Mouse (Mus musculus) CH12.LX (cell line): ENCODE measurements at regions not wholly inside any gene's neighbourhood (a gene's known extent, or its start where the extent isn't known, plus 50 kb on each side); places are given as distances from the start of the nearest gene placed in this dataset.

ENCODE experiments used
- DNase-seq: peaks from one replicate; pipeline ENCODE4 v3.0.0-alpha.2; 2013; ENCODE audit errors: extremely low read depth
- H3K27ac ChIP-seq: 2 replicates; pipeline ENCODE4 v1.5.1; 2012; ENCODE audit warnings: low read depth, mild to moderate bottlenecking, control low read depth, moderate library complexity; ENCODE audit not compliant: insufficient read depth
- H3K27me3 ChIP-seq: replicated peaks from 2 replicates; pipeline ENCODE3; 2012; ENCODE audit warnings: inconsistent platforms
- H3K36me3 ChIP-seq, 2 experiments: replicated peaks in 1 of 2; 2 replicates each; pipeline versions ENCODE3 to v1.6.1; 2012; ENCODE audit warnings: inconsistent platforms in 1 of 2, low read length in 1 of 2, mild to moderate bottlenecking in 1 of 2, mixed read lengths in 1 of 2, moderate library complexity in 1 of 2; ENCODE audit not compliant: control insufficient read depth in 1 of 2, insufficient read depth in 1 of 2
- H3K4me1 ChIP-seq, 2 experiments: 2 replicates each; pipeline ENCODE4 v1.6.1; 2012; ENCODE audit warnings: inconsistent platforms in 1 of 2, moderate library complexity in 1 of 2; ENCODE audit not compliant: insufficient read depth in 2 of 2, control insufficient read depth in 1 of 2
- H3K4me2 ChIP-seq: 2 replicates; pipeline ENCODE4 v1.6.1; 2012; ENCODE audit warnings: low read depth, mild to moderate bottlenecking, control low read depth; ENCODE audit not compliant: poor library complexity, insufficient read depth, severe bottlenecking
- H3K4me3 ChIP-seq, 3 experiments: fragments of 150-350 bp in 1 of 3; sonication (generic) in 1 of 3; replicated peaks in 1 of 3; 2 replicates each; pipeline versions ENCODE3 to v1.5.1; 2011 to 2012; ENCODE audit warnings: low read depth in 2 of 3, low read length in 2 of 3, mild to moderate bottlenecking in 2 of 3, moderate library complexity in 2 of 3, control low read depth in 1 of 3, improper control_type of control experiment in 1 of 3, inconsistent platforms in 1 of 3, mixed read lengths in 1 of 3; ENCODE audit not compliant: poor library complexity in 1 of 3
- H3K79me2 ChIP-seq: replicated peaks from 2 replicates; pipeline ENCODE4 v1.6.1; 2012; ENCODE audit warnings: mild to moderate bottlenecking, moderate library complexity; ENCODE audit not compliant: control insufficient read depth, poor library complexity, insufficient read depth, severe bottlenecking; ENCODE audit errors: extremely low read depth
- H3K9ac ChIP-seq: 2 replicates; pipeline ENCODE4 v1.6.1; 2012; ENCODE audit warnings: low read depth, mild to moderate bottlenecking, control low read depth, moderate library complexity; ENCODE audit not compliant: insufficient read depth
- H3K9me3 ChIP-seq: replicated peaks from 2 replicates; pipeline ENCODE3; 2012; ENCODE audit warnings: low read length, inconsistent platforms, mixed read lengths
- BHLHE40 ChIP-seq: IDR thresholded peaks from 2 replicates; pipeline ENCODE4 v1.6.1; 2011; ENCODE audit warnings: mild to moderate bottlenecking, low read depth, low read length, improper control_type of control experiment
- CHD1 ChIP-seq: IDR thresholded peaks from 2 replicates; pipeline ENCODE4 v1.6.1; 2012; ENCODE audit warnings: low read depth, low read length, improper control_type of control experiment, inconsistent platforms
- CHD2 ChIP-seq: IDR thresholded peaks from 2 replicates; pipeline ENCODE4 v1.6.1; 2011; ENCODE audit warnings: low read length, improper control_type of control experiment
- CTCF ChIP-seq, 2 experiments: IDR thresholded peaks in 1 of 2; conservative IDR thresholded peaks in 1 of 2; 2 replicates each; pipeline ENCODE4 v1.5.1; 2011 to 2012; ENCODE audit warnings: low read depth in 2 of 2, low read length in 2 of 2, improper control_type of control experiment in 1 of 2, inconsistent platforms in 1 of 2, mild to moderate bottlenecking in 1 of 2, moderate library complexity in 1 of 2
- E2F4 ChIP-seq: IDR thresholded peaks from 2 replicates; pipeline ENCODE4 v1.6.1; 2011; ENCODE audit warnings: low read depth, low read length, improper control_type of control experiment; ENCODE audit not compliant: insufficient replicate concordance
- ETS1 ChIP-seq: conservative IDR thresholded peaks from 2 replicates; pipeline ENCODE4 v1.6.1; 2012; ENCODE audit warnings: low read depth, mild to moderate bottlenecking, inconsistent platforms, low read length, improper control_type of control experiment, moderate library complexity
- GABPA ChIP-seq: IDR thresholded peaks from 2 replicates; pipeline ENCODE4 v1.6.1; 2012; ENCODE audit warnings: low read depth, low read length, improper control_type of control experiment, inconsistent platforms; ENCODE audit not compliant: insufficient replicate concordance
- JUND ChIP-seq: conservative IDR thresholded peaks from 2 replicates; pipeline ENCODE4 v1.6.1; 2011; ENCODE audit warnings: low read depth, low read length, improper control_type of control experiment
- MAFK ChIP-seq: IDR thresholded peaks from 2 replicates; pipeline ENCODE4 v1.6.1; 2011; ENCODE audit warnings: low read length, improper control_type of control experiment; ENCODE audit not compliant: insufficient replicate concordance
- MAX ChIP-seq: IDR thresholded peaks from 2 replicates; pipeline ENCODE4 v1.6.1; 2011; ENCODE audit warnings: low read length, improper control_type of control experiment
- MAZ ChIP-seq: IDR thresholded peaks from 2 replicates; pipeline ENCODE4 v1.6.1; 2012; ENCODE audit warnings: low read depth, mild to moderate bottlenecking, inconsistent platforms, low read length, improper control_type of control experiment, moderate library complexity
- MEF2A ChIP-seq: IDR thresholded peaks from 2 replicates; pipeline ENCODE4 v1.6.1; 2014; ENCODE audit warnings: low read depth, mild to moderate bottlenecking, inconsistent platforms, low read length, improper control_type of control experiment, borderline replicate concordance
- MXI1 ChIP-seq: IDR thresholded peaks from 2 replicates; pipeline ENCODE4 v1.6.1; 2011; ENCODE audit warnings: mild to moderate bottlenecking, low read depth, low read length, improper control_type of control experiment
- MYC ChIP-seq: IDR thresholded peaks from 2 replicates; pipeline ENCODE4 v1.6.1; 2011; ENCODE audit warnings: low read depth, mild to moderate bottlenecking, improper control_type of control experiment, low read length
- NRF1 ChIP-seq: IDR thresholded peaks from 2 replicates; pipeline ENCODE4 v1.6.1; 2014; ENCODE audit warnings: low read depth, mild to moderate bottlenecking, inconsistent platforms, low read length, improper control_type of control experiment, moderate library complexity
- POLR2A ChIP-seq: IDR thresholded peaks from 2 replicates; pipeline ENCODE4 v1.6.1; 2011; ENCODE audit warnings: low read depth, mild to moderate bottlenecking, improper control_type of control experiment, low read length
- RCOR1 ChIP-seq: conservative IDR thresholded peaks from 2 replicates; pipeline ENCODE4 v1.6.1; 2012; ENCODE audit warnings: low read depth, mild to moderate bottlenecking, inconsistent platforms, low read length, improper control_type of control experiment
- TBP ChIP-seq: conservative IDR thresholded peaks from 2 replicates; pipeline ENCODE4 v1.6.1; 2011; ENCODE audit warnings: low read depth, low read length, improper control_type of control experiment
- TCF12 ChIP-seq: IDR thresholded peaks from 2 replicates; pipeline ENCODE4 v1.6.1; 2014; ENCODE audit warnings: low read depth, mild to moderate bottlenecking, inconsistent platforms, low read length, improper control_type of control experiment
- UBTF ChIP-seq: IDR thresholded peaks from 2 replicates; pipeline ENCODE4 v1.6.1; 2012; ENCODE audit warnings: low read depth, mild to moderate bottlenecking, inconsistent platforms, low read length, improper control_type of control experiment, moderate library complexity
- ZC3H11A ChIP-seq: IDR thresholded peaks from 2 replicates; pipeline ENCODE4 v1.6.1; 2012; ENCODE audit warnings: low read depth, mild to moderate bottlenecking, inconsistent platforms, low read length, improper control_type of control experiment
- ZKSCAN1 ChIP-seq: IDR thresholded peaks from 2 replicates; pipeline ENCODE4 v1.6.1; 2012; ENCODE audit warnings: low read depth, inconsistent platforms, low read length, improper control_type of control experiment, borderline replicate concordance
- ZNF384 ChIP-seq: IDR thresholded peaks from 2 replicates; pipeline ENCODE4 v1.6.1; 2012; ENCODE audit warnings: low read depth, low read length, improper control_type of control experiment, inconsistent platforms
- dilution Hi-C: fragments of 300-500 bp; cut with MboI; formaldehyde crosslinking; loops from 2 replicates; pipeline ENCODE4 v1.14.3; 2020; ENCODE audit warnings: low sequenced_read_pairs; ENCODE audit not compliant: extremely low pct_unique_long_range_greater_than_20kb, extremely low pct_ligation_motif_present
- in situ Hi-C: fragments of 300-500 bp; cut with MboI; formaldehyde crosslinking; loops from 3 replicates; pipeline ENCODE4 v1.14.3; 2019; ENCODE audit warnings: low sequenced_read_pairs, low pct_ligation_motif_present, low pct_unique_long_range_greater_than_20kb, mixed read lengths

DNA sequence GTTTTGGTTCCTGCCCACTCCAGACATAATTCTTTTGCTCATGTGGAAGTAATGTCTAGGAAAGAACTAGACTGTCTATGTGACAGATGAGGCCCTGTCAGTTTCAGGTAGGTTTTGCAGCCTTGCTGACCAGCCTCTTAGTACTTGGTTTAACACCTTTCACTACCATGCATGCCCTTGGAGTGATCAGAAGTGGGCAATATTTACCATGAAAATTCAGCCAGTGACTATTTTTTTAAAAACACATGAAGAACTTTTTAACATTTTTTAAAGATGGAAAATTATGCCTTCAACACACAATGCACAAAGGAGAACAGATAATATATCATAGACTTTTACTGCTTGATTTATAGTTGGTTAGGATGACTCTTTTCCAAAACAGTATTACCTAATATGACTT lies 58.1 kb downstream of the Cox7c start:
- no peak overlapping the region for H3K27ac ChIP-seq
- no peak overlapping the region for H3K4me3 ChIP-seq
- H3K36me3 ChIP-seq: no peaks in the 10 kb centered on the region
- H3K4me2 ChIP-seq: no peak overlapping the region
- H3K4me1 ChIP-seq: no peaks in the 10 kb centered on the region
- H3K9me3 ChIP-seq: no peaks in the 10 kb centered on the region
- TF ChIP-seq POLR2A (no peak), TBP (no peak), JUND (no peak), RCOR1 (no peak), MAX (no peak), ZNF384 (no peak), UBTF (no peak)
- no peak overlapping the region for H3K9ac ChIP-seq
- H3K79me2 ChIP-seq: no peaks in the 10 kb centered on the region
- in situ Hi-C loops (no loop called here), dilution Hi-C loops (no loop called here)
- DNase-seq: no peak
- H3K27me3 ChIP-seq: no peaks in the 10 kb centered on the region

DNA sequence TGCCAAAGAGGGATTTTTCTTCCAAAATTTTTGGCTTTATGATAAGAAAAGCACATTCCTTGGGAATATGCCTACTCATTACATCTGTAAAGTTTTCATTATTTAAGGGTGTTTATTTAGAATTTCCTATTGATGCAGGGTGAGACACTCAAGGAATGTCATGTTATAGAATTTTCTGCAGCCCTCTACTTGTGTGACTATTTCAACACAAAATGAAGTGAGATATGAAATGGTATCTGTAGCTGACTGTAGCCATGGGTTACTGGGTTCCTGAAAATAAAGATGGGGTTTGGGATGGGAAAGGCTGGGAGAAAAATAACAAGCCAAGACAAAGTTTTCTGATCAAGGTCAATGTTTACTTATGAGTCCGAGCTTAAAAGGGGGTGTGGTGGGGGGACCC lies 64.6 kb downstream of the Cox7c start:
- Histone ChIP-seq H3K9me3 (no peaks in the 10 kb centered on the region), H3K4me3 (no peak overlapping the region)
- TF ChIP-seq MXI1 (no peak), MAFK (no peak), NRF1 (no peak), MEF2A (no peak), MAZ (no peak), RCOR1 (no peak), E2F4 (no peak), CTCF (conservative IDR thresholded peaks at IDR 0.05 in 1 of 2, IDR thresholded peaks at IDR 0.05 in 1 of 2; ENCODE audit: low read depth in 2 of 2, low read length in 2 of 2) (no peak), BHLHE40 (no peak), TBP (no peak), MAX (no peak), GABPA (no peak), TCF12 (no peak), POLR2A (no peak), ZC3H11A (no peak), CHD1 (no peak), ZKSCAN1 (no peak), MYC (no peak), ETS1 (no peak), CHD2 (no peak)
- TF ChIP-seq, all 38 proteins: peak for 0
- Histone ChIP-seq H3K4me1 (no peaks in the 10 kb centered on the region), H3K9ac (no peak overlapping the region), H3K36me3 (no peaks in the 10 kb centered on the region), H3K4me2 (no peak overlapping the region), H3K79me2 (no peaks in the 10 kb centered on the region), H3K27me3 (no peaks in the 10 kb centered on the region), H3K27ac (no peak overlapping the region)
- dilution Hi-C loops (no loop called here), in situ Hi-C loops (no loop called here)
- no peak for DNase-seq
